ENCODE assay signal across 27 mouse cellular contexts in the genomic region with DNA sequence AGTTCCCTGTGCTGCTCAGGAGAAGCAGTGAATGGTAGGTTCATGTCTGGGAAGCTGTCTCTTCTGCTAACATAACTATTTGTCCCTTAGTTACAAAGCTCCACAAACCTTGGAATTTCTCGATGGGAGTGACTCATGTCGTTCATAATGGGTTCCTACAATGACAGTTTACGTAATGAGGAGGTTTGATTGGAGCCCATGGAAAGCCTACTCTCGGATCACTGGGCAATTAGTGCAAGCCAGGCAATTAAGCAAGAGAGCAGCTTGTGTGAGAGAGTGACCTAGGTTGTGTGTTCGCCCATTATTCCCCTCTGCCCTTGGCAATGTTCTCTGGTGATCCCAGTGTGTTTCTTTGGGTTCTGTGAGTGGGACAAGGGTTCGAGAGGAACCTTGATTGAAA. TPM values are rescaled to one million over a fixed set of nuclear protein-coding genes. Genes with fewer than 3 reads are reported as not detected.
"Had no signal": no experiment of that assay in that cellular context is flagged by ENCODE, and none has a peak within 500 bp of the region (broad histone marks: within the 10 kb centered on the region; RNA-seq: fewer than 3 reads in every experiment).

No protein-coding gene starts in this region.

- DNase-seq: kidney, adult 8-10 months; kidney, postnatal 10 days; kidney, postnatal 36 days; layer of hippocampus, postnatal 36 days; left cerebral cortex, postnatal 4 days; liver, postnatal 0 days; lung, embryonic 14.5 days; right cerebral cortex, postnatal 25 days; thymus, adult 2 months; thymus, postnatal 14 days had no signal

- H3K4me2 ChIP-seq: kidney, embryonic 15.5 days; limb, embryonic 12.5 days; limb, embryonic 15.5 days; liver, embryonic 11.5 days; lung, embryonic 14.5 days; midbrain, embryonic 13.5 days; neural tube, embryonic 13.5 days had no signal

- H3K4me3 ChIP-seq: kidney, embryonic 15.5 days; limb, embryonic 12.5 days; limb, embryonic 15.5 days; midbrain, embryonic 10.5 days; midbrain, embryonic 13.5 days; myocyte; neural tube, embryonic 13.5 days had no signal

- H3K27me3 ChIP-seq: kidney, embryonic 15.5 days; limb, embryonic 12.5 days; limb, embryonic 15.5 days; midbrain, embryonic 13.5 days; neural tube, embryonic 13.5 days had no signal

- H3K9ac ChIP-seq: kidney, embryonic 15.5 days; limb, embryonic 12.5 days; limb, embryonic 15.5 days; liver, embryonic 14.5 days; liver, postnatal 0 days; lung, embryonic 14.5 days; midbrain, embryonic 13.5 days; neural tube, embryonic 13.5 days had no signal

- H3K9me3 ChIP-seq: limb, embryonic 12.5 days; limb, embryonic 15.5 days; midbrain, embryonic 13.5 days; neural tube, embryonic 13.5 days had no signal

- ATAC-seq: liver, postnatal 0 days; lung, postnatal 0 days; midbrain, embryonic 13.5 days; midbrain, embryonic 16.5 days had no signal

- H3K27ac ChIP-seq: kidney, embryonic 15.5 days; limb, embryonic 12.5 days; limb, embryonic 15.5 days; liver, embryonic 14.5 days; macrophage; midbrain, embryonic 10.5 days; midbrain, embryonic 13.5 days; neural tube, embryonic 13.5 days; stomach, postnatal 0 days had no signal

RNA-seq across cellular contexts. Expression of a gene that starts 6.4 kb away (rescaled TPM):
- polyA plus RNA-seq: lung, postnatal 0 days; stomach, embryonic 14.5 days had no signal

RNA-seq across cellular contexts. Expression of a gene that starts 47.2 kb away (rescaled TPM):
- total RNA-seq: layer of hippocampus, adult 8-10 months; layer of hippocampus, postnatal 10 days; layer of hippocampus, postnatal 36 days; left cerebral cortex, postnatal 4 days; monocyte, adult 5-6 weeks had no signal
- polyA plus RNA-seq: kidney, embryonic 15.5 days; limb, embryonic 12.5 days; limb, embryonic 15.5 days; liver, embryonic 11.5 days; liver, embryonic 14.5 days; liver, postnatal 0 days; lung, embryonic 14.5 days; lung, postnatal 0 days; macrophage; midbrain, embryonic 13.5 days; midbrain, embryonic 16.5 days; neural tube, embryonic 13.5 days; stomach, embryonic 14.5 days had no signal
